Mouse (Mus musculus) fibroblast of lung, adult 2 months (primary cell): Measurements from ENCODE around the gene Pitpnc1.

Experiments used
- DNase-seq: peaks from one replicate; pipeline ENCODE4 v3.0.0-alpha.2; 2011; ENCODE audit warnings: low read depth

Pitpnc1 gene

DNA sequence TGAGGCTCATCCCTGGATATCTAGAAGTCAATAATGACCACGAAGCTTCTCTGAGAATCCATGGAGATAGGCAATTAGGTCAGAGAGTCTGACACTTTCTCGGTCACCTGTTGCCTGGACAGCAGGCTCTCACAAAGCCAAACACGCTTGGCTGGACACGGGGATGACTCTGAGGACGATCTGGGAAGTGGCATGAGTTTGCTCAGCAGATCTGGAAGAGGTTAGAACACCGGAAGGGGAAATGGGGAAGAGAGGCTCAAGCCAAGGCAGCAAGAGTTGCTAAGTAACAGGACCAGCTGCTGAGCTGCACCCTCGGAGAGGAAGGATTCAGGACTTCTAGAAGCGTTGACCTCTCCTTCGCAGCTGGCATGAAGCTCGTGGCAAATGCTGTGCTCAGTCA lies 143.2 kb downstream of the Pitpnc1 start:
- no peak for DNase-seq

GRCm38 (mm10) chr11:107325739-107326725 lies 144.5 kb downstream of the Pitpnc1 start:
- DNase-seq = no peak

GRCm38 (mm10) chr11:107325226-107325625 lies 145.3 kb downstream of the Pitpnc1 start:
- DNase-seq = no peak

- DNase-seq = no peak
Measured at GRCm38 (mm10) chr11:107323173-107323572, 147.3 kb downstream of the Pitpnc1 start.

DNA sequence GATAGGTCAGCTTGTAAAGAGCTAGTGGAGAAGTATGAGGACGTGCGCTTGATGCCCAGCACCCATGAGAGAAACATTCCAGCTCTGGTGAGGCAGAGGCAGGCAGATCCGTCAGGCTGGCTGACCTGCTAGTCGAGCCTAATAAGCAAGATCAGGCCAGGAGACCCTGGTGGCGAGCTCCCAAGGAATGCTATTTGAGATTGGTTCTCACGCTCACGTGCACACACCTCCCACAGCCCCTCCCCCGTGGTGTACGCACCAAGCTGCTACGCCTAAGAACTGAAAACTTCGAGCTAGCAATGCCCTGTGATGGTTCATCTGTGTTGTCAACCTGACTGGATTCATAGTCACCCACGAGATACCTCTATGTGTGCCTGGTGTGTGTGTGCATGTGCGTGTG lies 148.3 kb downstream of the Pitpnc1 start:
- DNase-seq = no peak

DNA sequence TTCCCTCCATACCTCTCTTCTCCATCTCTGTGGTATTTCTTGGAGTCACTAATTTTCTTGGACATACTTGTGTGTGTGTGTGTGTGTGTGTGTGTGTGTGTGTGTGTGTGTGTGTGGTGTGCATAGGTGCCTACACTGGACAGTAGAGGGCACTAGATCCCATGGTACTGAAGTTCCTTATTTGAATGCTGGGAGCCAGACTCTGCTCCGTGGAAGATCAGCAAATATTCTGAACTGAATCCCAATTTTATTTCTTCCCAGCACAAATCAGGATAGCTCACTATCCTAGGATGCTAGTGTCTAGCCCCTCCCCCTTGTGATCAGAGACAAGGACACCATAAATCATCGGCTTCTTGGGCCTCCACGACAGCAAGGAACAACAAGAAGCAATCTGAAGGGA lies 148.7 kb downstream of the Pitpnc1 start:
- no peak for DNase-seq

- DNase-seq = no peak
Measured at GRCm38 (mm10) chr11:107319861-107320260, 150.6 kb downstream of the Pitpnc1 start.

DNA sequence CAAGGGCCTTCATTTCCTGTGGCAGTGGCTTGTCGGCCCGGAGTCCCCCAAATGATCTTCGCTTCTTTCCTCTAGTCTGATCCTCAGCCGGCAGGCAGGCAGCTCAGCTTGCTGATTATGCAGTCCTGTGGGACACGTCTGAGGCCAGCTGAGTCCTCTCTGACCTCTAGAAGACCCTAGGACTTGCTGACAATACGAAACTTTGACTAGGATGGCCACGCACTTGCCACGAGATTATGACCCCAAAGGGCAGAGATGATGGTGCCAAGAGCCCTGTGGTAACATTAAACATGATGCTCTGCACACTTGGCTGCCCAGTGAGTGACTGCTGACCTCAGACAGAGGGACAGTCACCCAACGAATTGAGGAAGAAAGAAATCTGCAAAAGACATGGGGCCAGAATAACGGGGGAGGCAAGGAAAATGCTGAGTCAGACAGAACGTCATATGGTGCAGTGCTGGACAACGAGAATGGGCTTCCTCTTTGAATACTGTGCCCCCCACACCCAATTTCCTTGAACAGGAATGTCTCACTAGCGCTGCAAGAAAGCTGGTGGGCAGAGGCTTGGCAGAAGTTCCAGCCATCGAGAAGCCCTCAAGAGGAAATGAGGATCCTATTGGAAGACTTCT lies 152.7 kb downstream of the Pitpnc1 start:
- DNase-seq = no peak

DNA sequence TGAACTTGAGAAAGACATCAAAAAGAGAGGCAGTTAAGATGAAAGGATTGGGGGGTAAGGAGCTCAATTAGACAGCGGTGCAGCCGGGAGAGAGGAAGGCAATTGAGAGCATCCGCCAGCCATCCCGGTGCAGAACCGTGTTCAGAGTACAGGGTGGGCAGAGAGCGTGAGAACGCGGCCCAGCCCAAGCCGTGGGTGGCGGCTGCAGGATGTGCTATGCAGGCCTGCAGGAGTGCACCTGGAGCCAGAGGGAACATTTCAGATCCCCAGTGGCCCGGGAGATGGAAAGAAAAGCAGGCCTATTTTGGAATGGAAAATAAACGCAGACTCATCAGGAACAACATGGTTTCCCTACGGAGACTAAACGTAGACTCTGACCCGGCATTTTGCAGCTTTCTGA lies 155.0 kb downstream of the Pitpnc1 start:
- no peak for DNase-seq

- no peak for DNase-seq
Measured at GRCm38 (mm10) chr11:107310338-107311121, 160.0 kb downstream of the Pitpnc1 start.

DNA sequence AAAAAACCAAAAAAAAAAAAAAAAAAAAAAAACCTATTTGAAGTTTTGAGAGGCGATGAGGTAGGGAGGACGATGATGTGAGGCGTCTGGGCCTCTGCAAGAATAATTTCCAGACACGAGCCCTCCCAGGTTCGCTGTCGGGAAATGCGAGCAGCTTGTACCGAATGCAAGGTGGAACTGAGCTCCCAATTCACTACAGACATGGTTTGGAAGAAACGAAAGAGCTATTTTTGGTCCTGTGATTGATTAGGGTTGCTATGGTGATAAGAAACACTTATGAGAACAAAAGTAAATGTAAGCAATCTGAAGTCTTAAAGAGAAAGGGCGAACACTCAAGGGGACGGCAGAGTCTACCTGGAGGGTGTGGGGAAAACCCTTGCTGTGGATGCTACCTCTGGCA lies 164.3 kb downstream of the Pitpnc1 start:
- no peak for DNase-seq

DNA sequence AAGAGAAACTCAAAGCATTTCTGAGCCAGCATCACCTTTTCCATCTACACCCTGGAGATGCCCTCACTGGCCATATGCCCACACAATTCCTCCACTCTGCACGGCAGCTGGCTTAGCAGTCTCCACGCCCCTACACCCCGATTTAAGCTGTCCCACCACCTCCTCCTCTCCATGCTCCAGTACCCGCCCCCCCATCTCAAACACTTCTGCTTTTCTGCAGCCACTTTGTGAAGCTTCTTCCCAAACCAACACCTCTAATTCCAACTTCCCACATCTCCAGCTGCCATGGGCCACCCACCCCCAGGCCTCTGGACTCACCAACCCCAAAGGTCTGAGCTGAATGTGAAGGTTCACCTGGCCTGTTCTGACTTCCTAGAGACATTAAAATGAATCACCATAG lies 168.4 kb downstream of the Pitpnc1 start:
- no peak for DNase-seq

GRCm38 (mm10) chr11:107300235-107300634 lies 170.3 kb downstream of the Pitpnc1 start:
- DNase-seq = no peak

DNA sequence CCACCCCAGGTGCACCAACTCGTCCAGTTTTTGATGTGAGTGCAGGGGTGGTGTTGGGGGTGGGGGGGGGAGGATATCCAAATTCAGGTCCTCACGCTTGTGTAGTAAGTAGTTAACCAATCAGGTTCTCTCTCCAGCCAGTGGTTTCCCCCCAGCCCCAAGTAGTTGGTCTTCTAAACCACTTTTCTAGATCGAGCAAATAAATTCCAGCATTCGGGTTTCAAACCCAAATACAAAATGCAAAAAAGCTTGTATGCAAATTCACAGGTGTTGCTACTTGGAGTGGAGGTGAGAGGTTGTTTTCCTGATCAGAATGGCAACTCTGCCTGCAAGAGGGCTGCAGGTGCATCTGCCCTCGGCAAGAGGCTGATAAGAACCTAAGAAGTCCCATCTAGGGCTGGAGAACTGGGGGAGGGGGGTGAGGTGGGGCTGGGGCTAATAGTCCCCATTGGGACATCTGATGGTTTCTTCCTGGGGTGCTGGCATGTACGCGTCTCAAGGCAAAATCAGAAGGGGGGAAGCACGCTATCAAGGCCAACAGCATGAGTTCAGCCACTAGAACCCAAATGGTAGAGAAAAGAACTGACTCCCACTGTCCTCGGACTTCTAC lies 170.9 kb downstream of the Pitpnc1 start:
- no peak for DNase-seq

DNA sequence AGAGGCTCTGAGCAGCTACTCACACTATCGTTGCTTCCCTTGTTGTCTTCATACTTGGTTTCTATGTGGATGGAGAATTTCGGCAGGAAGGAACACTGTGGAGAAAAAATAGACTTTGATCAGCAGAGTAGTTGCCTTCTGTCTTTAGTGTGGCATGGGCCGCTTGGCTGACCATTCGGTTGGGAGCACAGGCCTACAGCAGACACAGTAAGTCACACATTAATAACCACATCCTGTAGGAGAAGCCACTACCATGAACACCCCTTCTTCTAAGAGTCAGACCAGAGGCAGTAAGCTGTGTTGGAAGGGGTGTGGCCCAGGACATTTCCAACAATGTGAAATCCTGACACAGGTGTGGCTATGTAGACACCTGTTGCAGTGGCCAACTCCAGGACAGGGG lies 174.3 kb downstream of the Pitpnc1 start:
- no peak for DNase-seq

GRCm38 (mm10) chr11:107292036-107292435 lies 178.5 kb downstream of the Pitpnc1 start:
- DNase-seq = no peak

DNA sequence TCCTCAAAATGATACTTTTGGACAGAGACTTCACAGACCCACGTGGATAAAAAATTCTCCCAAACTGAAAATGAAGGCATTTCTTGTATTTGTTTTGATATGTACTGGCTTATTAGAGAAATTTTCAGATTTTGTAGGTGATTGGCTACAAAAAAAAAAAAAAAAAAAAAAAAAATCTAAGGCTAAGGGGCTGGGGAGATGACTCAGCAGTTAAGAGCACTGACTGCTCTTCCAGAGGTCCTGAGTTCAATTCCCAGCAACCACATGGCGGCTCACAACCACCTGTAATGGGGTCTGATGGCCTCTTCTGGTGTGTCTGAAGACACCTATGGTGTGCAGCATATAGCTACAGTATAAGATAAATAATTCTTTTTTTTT lies 182.3 kb downstream of the Pitpnc1 start:
- no peak for DNase-seq

- DNase-seq = no peak
Measured at GRCm38 (mm10) chr11:107287215-107288185, 183.0 kb downstream of the Pitpnc1 start.

GRCm38 (mm10) chr11:107285731-107286130 lies 184.8 kb downstream of the Pitpnc1 start:
- no peak for DNase-seq

- DNase-seq = no peak
Measured at GRCm38 (mm10) chr11:107283632-107284031, 186.9 kb downstream of the Pitpnc1 start.

GRCm38 (mm10) chr11:107282481-107282880 lies 188.0 kb downstream of the Pitpnc1 start:
- DNase-seq = no peak
